In genomic region chr9:56831904-56832303, GRCm38 (mm10) we compare ENCODE assay signal across 24 mouse cellular contexts. TPM values are rescaled to one million over a fixed set of nuclear protein-coding genes. Genes with fewer than 3 reads are reported as not detected.
DNase-seq lines count a peak whose midpoint lies in the region; ATAC-seq and TF ChIP-seq lines count a peak whose summit lies in the region.
"Had no signal": no experiment of that assay in that cellular context is flagged by ENCODE, and none has a peak within 500 bp of the region (broad histone marks: within the 10 kb centered on the region; RNA-seq: fewer than 3 reads in every experiment).

No protein-coding gene starts in this region.

- no peaks in the 10 kb centered on the region for H3K36me3 ChIP-seq in stomach, postnatal 0 days (ENCODE audit: control insufficient read depth, insufficient read depth, low read length)
- no peaks in the 10 kb centered on the region for H3K36me3 ChIP-seq in heart, embryonic 11.5 days (ENCODE audit: control insufficient read depth, insufficient read depth, low read length)
- H3K36me3 ChIP-seq: embryonic facial prominence, embryonic 10.5 days; embryonic facial prominence, embryonic 12.5 days; forebrain, embryonic 15.5 days had no signal

- no peak overlapping the region for H3K9ac ChIP-seq in stomach, postnatal 0 days (ENCODE audit: low read length)
- no peak overlapping the region for H3K9ac ChIP-seq in heart, embryonic 11.5 days (ENCODE audit: low read depth, low read length)
- H3K9ac ChIP-seq: embryonic facial prominence, embryonic 12.5 days; forebrain, embryonic 15.5 days; forebrain, postnatal 0 days had no signal

- WGBS in stomach, postnatal 0 days: 67% methylated on average over 3 of the region's 3 CpGs
- 76% methylated on average over 3 of the region's 3 CpGs for WGBS in heart, embryonic 11.5 days (ENCODE audit: insufficient replicate concordance)

- H3K9me3 ChIP-seq in stomach, postnatal 0 days (ENCODE audit: control insufficient read depth, low read length): no peaks in the 10 kb centered on the region
- H3K9me3 ChIP-seq in heart, embryonic 11.5 days (replicated peaks; ENCODE audit: control insufficient read depth, low read length): no peaks in the 10 kb centered on the region
- H3K9me3 ChIP-seq: embryonic facial prominence, embryonic 10.5 days; embryonic facial prominence, embryonic 12.5 days; forebrain, embryonic 13.5 days; forebrain, embryonic 15.5 days had no signal

- ATAC-seq in stomach, postnatal 0 days (ENCODE audit: low FRiP score, low TSS enrichment): no peak
- ATAC-seq in heart, embryonic 11.5 days (replicated peaks; ENCODE audit: insufficient number of reproducible peaks, low FRiP score, low TSS enrichment): no peak
- ATAC-seq in inflammation-experienced regulatory T-cells, adult 6 months: no peak
- ATAC-seq: activated CD4-positive, CD25-positive, alpha-beta regulatory T cell, adult 4 months; forebrain, embryonic 13.5 days; forebrain, embryonic 15.5 days; forebrain, postnatal 0 days; Patski had no signal

- no peak overlapping the region for H3K4me2 ChIP-seq in stomach, postnatal 0 days (replicated peaks; ENCODE audit: low read depth)
- no peak overlapping the region for H3K4me2 ChIP-seq in heart, embryonic 11.5 days
- H3K4me2 ChIP-seq: embryonic facial prominence, embryonic 12.5 days; forebrain, embryonic 13.5 days; forebrain, embryonic 15.5 days had no signal

- no peak overlapping the region for H3K27ac ChIP-seq in layer of hippocampus, adult 2 months
- H3K27ac ChIP-seq in stomach, postnatal 0 days (replicated peaks): no peak overlapping the region
- H3K27ac ChIP-seq in heart, embryonic 11.5 days (ENCODE audit: low read depth, low read length): no peak overlapping the region
- H3K27ac ChIP-seq: embryonic facial prominence, embryonic 10.5 days; embryonic facial prominence, embryonic 12.5 days; forebrain, embryonic 13.5 days; forebrain, embryonic 15.5 days had no signal

- H3K4me3 ChIP-seq in layer of hippocampus, adult 2 months: no peak overlapping the region
- H3K4me3 ChIP-seq in stomach, postnatal 0 days (ENCODE audit: low read depth, low read length): no peak overlapping the region
- H3K4me3 ChIP-seq in heart, embryonic 11.5 days (ENCODE audit: low read depth, low read length): no peak overlapping the region
- H3K4me3 ChIP-seq: embryonic facial prominence, embryonic 10.5 days; embryonic facial prominence, embryonic 12.5 days; forebrain, embryonic 13.5 days; forebrain, embryonic 15.5 days had no signal

- H3K4me1 ChIP-seq in stomach, postnatal 0 days (replicated peaks; ENCODE audit: control insufficient read depth, insufficient read depth): no peaks in the 10 kb centered on the region
- peaks cover 34% of the 10 kb centered on the region for H3K4me1 ChIP-seq in heart, embryonic 11.5 days (ENCODE audit: control insufficient read depth, insufficient read depth, low read length)

- DNase-seq in layer of hippocampus, adult 2 months (ENCODE audit: low spot score in 2 of 2): no peak
- no peak for DNase-seq in layer of hippocampus, postnatal 14 days (ENCODE audit: low spot score in 2 of 2)
- peak; percentile 31 for DNase-seq in 3T3-L1 (ENCODE audit: low read depth, low spot score)
- peak; percentile 52 for DNase-seq in 416B (ENCODE audit: low read depth)
- DNase-seq in stomach, postnatal 0 days (ENCODE audit: low spot score): no peak
- DNase-seq: adrenal gland, adult 8-10 months; adrenal gland, postnatal 14 days; adrenal gland, postnatal 36 days; cerebellum, adult 11-12 months; cerebellum, adult 2 months; cerebellum, adult 9-10 months; cerebellum, postnatal 10 days; cerebellum, postnatal 25 days; forebrain, postnatal 0 days had no signal

- peak; percentile 55 for TF ChIP-seq CTCF in layer of hippocampus, adult 2 months (conservative IDR thresholded peaks at IDR 0.05)
- peak; percentile 27; the same call in 1 of the 2 replicates for TF ChIP-seq CTCF in stomach, postnatal 0 days (IDR thresholded peaks at IDR 0.05; ENCODE audit: low read depth)

- TF ChIP-seq EP300 in stomach, postnatal 0 days (optimal IDR thresholded peaks at IDR 0.05): no peak

- H3K27me3 ChIP-seq in stomach, postnatal 0 days (ENCODE audit: control insufficient read depth, insufficient read depth, low read length): no peaks in the 10 kb centered on the region
- H3K27me3 ChIP-seq in heart, embryonic 11.5 days (ENCODE audit: control insufficient read depth, insufficient read depth, low read length): peaks cover 14% of the 10 kb centered on the region
- H3K27me3 ChIP-seq: forebrain, embryonic 15.5 days had no signal

RNA-seq across cellular contexts. Expression of gene Odf3l1, which starts 32.6 kb away (rescaled TPM):
- total RNA-seq in layer of hippocampus, adult 2 months (2021): not detected
- not detected for total RNA-seq in layer of hippocampus, postnatal 14 days (2021)
- 0.57 and 0.71 TPM in 2 replicates for polyA plus RNA-seq in stomach, postnatal 0 days (2015; fragmentation: Nextera tagmentation; extraction: Ambion mirVana)
- polyA plus RNA-seq in heart, embryonic 11.5 days (2014; fragmentation: Nextera tagmentation; extraction: Ambion mirVana): 0.82 and 0.87 TPM in 2 replicates
- polyA plus RNA-seq in inflammation-experienced regulatory T-cells, adult 6 months (2017; shearing (Covaris generic)): not detected
- total RNA-seq: ES-E14; forebrain, postnatal 0 days had no signal
- polyA plus RNA-seq: activated CD4-positive, CD25-positive, alpha-beta regulatory T cell, adult 4 months; embryonic facial prominence, embryonic 10.5 days; forebrain, embryonic 11.5 days; forebrain, embryonic 13.5 days; forebrain, embryonic 15.5 days; Patski had no signal

RNA-seq across cellular contexts. Expression of gene Cspg4, which starts 32.9 kb away (rescaled TPM):
- total RNA-seq in layer of hippocampus, adult 2 months (2021): 10 to 100 TPM; 17.4 to 18.4 TPM
- 10 to 100 TPM; 33.0 to 36.4 TPM for total RNA-seq in layer of hippocampus, postnatal 14 days (2021)
- polyA plus RNA-seq in stomach, postnatal 0 days (2015; fragmentation: Nextera tagmentation; extraction: Ambion mirVana): 7.8 and 9.0 TPM in 2 replicates
- 18.6 and 22.0 TPM in 2 replicates for polyA plus RNA-seq in heart, embryonic 11.5 days (2014; fragmentation: Nextera tagmentation; extraction: Ambion mirVana)
- not detected for polyA plus RNA-seq in inflammation-experienced regulatory T-cells, adult 6 months (2017; shearing (Covaris generic))

RNA-seq across cellular contexts. Expression of gene Lingo1, which starts 35.6 kb away (rescaled TPM):
- total RNA-seq in layer of hippocampus, adult 2 months (2021): 100 to 1,000 TPM; 249 to 268 TPM
- total RNA-seq in layer of hippocampus, postnatal 14 days (2021): 100 to 1,000 TPM; 293 to 311 TPM
- 0.99 and 1.2 TPM in 2 replicates for polyA plus RNA-seq in stomach, postnatal 0 days (2015; fragmentation: Nextera tagmentation; extraction: Ambion mirVana)
- 2.2 and 2.4 TPM in 2 replicates for polyA plus RNA-seq in heart, embryonic 11.5 days (2014; fragmentation: Nextera tagmentation; extraction: Ambion mirVana)
- not detected for polyA plus RNA-seq in inflammation-experienced regulatory T-cells, adult 6 months (2017; shearing (Covaris generic))
- polyA plus RNA-seq: activated CD4-positive, CD25-positive, alpha-beta regulatory T cell, adult 4 months had no signal

Comparison
In these comparisons a context has a peak if more than half of its experiments do, and no peak if none do; other contexts are left out.
1. DNase-seq: peak in 3T3-L1 (single experiment) and 416B (single experiment); none in layer of hippocampus, adult 2 months (0 of 2), layer of hippocampus, postnatal 14 days (0 of 2) and stomach, postnatal 0 days (single experiment).